Mouse (Mus musculus): Measurements from ENCODE around the gene Ss18l1. TPM values are rescaled to one million over a fixed set of nuclear protein-coding genes. Genes with fewer than 3 reads are reported as not detected.

Ss18l1 gene
- polyA plus RNA-seq, 1 experiment from 2014 or later = 25.0 TPM

- H3K9ac ChIP-seq = peak overlapping the region; percentile 96
- peak overlapping the region; percentile 66 for H3K4me2 ChIP-seq
- WGBS = under 1% methylated on average over 65 of the region's 66 CpGs
- peak overlapping the region; percentile 91 for H3K4me3 ChIP-seq (replicated peaks)
- ATAC-seq (ENCODE audit: low FRiP score) = peak; percentile 52
- H3K36me3 ChIP-seq (replicated peaks) = peaks cover 25% of the 10 kb centered on the region
- no peaks in the 10 kb centered on the region for H3K27me3 ChIP-seq
- peaks cover 38% of the 10 kb centered on the region for H3K4me1 ChIP-seq
- H3K9me3 ChIP-seq = no peaks in the 10 kb centered on the region
- peak overlapping the region; percentile 98 for H3K27ac ChIP-seq
These were observed 678 bp downstream of the Ss18l1 start for GRCm38 (mm10) chr2:180042858-180043515.

- no peak overlapping the region for H3K4me2 ChIP-seq
- ATAC-seq (ENCODE audit: low FRiP score) = no peak
- no peaks in the 10 kb centered on the region for H3K9me3 ChIP-seq
- no peak overlapping the region for H3K27ac ChIP-seq
- 54% methylated on average over 4 of the region's 4 CpGs for WGBS
- H3K4me1 ChIP-seq = peaks cover 29% of the 10 kb centered on the region
- no peak overlapping the region for H3K4me3 ChIP-seq (replicated peaks)
- no peaks in the 10 kb centered on the region for H3K27me3 ChIP-seq
- H3K9ac ChIP-seq = no peak overlapping the region
- peaks cover 17% of the 10 kb centered on the region for H3K36me3 ChIP-seq (replicated peaks)
These were observed 3.0 kb downstream of the Ss18l1 start for GRCm38 (mm10) chr2:180045283-180045682.

DNA sequence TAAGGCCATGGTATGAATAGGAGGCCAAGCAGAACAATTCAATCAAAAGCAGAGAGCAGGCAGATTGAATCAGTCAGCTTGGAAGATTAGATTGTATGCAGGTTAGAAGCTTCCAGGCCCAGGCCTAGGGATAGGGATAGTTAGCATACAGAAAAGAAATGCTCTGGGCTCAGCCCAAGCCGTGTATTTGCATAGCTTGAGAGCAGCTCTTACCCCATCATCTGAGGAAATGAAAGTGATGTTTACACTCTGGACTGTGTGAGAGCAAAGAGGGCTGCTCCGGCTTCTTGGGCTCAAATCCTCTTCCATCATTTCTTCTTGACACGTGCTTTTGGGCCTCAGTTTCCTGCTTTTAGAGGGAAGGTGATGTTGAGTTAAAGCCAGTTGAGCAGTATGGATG lies 5.3 kb downstream of the Ss18l1 start:
- Histone ChIP-seq H3K4me3 (replicated peaks) (no peak overlapping the region), H3K27ac (no peak overlapping the region), H3K36me3 (replicated peaks) (peaks cover 26% of the 10 kb centered on the region), H3K4me2 (no peak overlapping the region), H3K9me3 (no peaks in the 10 kb centered on the region), H3K27me3 (no peaks in the 10 kb centered on the region), H3K9ac (no peak overlapping the region), H3K4me1 (peaks cover 22% of the 10 kb centered on the region)
- ATAC-seq (ENCODE audit: low FRiP score) = no peak
- 88% methylated on average over 3 of the region's 3 CpGs for WGBS

- Histone ChIP-seq H3K9ac (no peak overlapping the region), H3K4me1 (peaks cover 22% of the 10 kb centered on the region), H3K27me3 (no peaks in the 10 kb centered on the region), H3K36me3 (replicated peaks) (peaks cover 31% of the 10 kb centered on the region), H3K4me3 (replicated peaks) (no peak overlapping the region), H3K27ac (no peak overlapping the region), H3K9me3 (no peaks in the 10 kb centered on the region), H3K4me2 (no peak overlapping the region)
- 93% methylated on average over 18 of the region's 18 CpGs for WGBS
- no peak for ATAC-seq (ENCODE audit: low FRiP score)
These were observed 5.8 kb downstream of the Ss18l1 start for GRCm38 (mm10) chr2:180047980-180048635.

DNA sequence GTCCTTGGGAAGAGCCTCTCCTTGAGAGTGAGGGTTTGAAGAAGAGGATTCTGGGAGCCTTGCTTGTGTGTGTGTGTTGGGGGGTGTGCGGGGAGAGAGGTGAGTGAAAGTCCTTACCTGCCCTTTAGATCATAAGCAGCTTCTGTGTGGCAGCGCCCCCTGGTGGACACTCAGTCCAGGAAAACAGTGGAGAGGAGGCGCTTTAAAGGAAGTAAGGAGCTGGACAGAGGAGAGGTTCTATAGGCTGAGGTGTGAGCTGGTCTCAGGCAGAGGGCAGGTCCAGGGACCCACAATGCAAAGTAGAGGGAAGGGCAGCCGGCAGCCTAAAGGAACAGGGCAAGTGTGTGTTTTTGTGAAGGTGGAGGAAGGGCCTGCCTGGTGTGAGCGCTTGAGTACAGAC lies 8.7 kb downstream of the Ss18l1 start:
- H3K4me2 ChIP-seq = no peak overlapping the region
- ATAC-seq (ENCODE audit: low FRiP score) = peak; percentile 31
- no peaks in the 10 kb centered on the region for H3K9me3 ChIP-seq
- H3K36me3 ChIP-seq (replicated peaks) = peaks cover 59% of the 10 kb centered on the region
- no peak overlapping the region for H3K9ac ChIP-seq
- no peak overlapping the region for H3K4me3 ChIP-seq (replicated peaks)
- peaks cover 5% of the 10 kb centered on the region; the same call in 1 of the 2 replicates for H3K4me1 ChIP-seq
- 4% methylated on average over 4 of the region's 5 CpGs for WGBS
- no peaks in the 10 kb centered on the region for H3K27me3 ChIP-seq
- no peak overlapping the region for H3K27ac ChIP-seq

DNA sequence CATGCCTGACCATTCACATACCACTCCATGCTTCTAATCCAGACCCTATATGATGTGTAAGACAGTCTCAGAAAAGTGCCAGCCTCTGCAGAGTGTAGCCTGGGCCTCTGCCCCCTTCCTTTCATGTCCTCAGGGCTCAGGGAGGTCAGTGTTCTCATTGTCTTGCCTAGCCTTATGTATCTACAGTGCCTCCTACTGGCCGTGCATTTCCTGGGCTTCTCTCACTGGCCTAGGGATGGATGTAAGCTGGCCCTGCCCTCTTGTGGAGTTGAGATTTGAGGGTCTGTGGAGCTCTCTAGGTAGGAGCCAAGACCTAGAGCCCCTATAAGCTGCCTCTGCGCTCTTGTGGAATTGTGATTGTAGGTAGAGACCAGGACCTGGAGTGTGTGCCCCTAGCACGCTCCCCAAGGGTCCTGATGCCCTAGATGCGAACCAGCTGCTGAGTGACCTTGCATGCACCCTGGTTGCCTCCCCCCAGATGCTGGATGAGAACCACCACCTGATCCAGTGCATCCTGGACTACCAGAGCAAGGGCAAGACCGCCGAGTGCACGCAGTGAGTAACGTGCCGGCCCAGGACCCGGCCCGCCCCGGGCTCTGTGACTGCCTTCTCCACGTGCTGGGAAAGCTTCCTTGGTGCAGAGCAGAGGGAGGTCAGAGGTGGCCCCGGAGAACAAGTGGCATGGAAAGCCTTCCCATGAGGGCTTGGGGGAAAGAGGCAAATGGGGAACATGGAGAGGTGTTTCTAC lies 9.9 kb downstream of the Ss18l1 start:
- 0 out of 2 replicates have a peak, but pooled peaks have one; percentile 21 for ATAC-seq (ENCODE audit: low FRiP score)
- Histone ChIP-seq H3K27me3 (no peaks in the 10 kb centered on the region), H3K4me1 (peaks cover 5% of the 10 kb centered on the region; the same call in 1 of the 2 replicates), H3K4me2 (no peak overlapping the region), H3K9me3 (no peaks in the 10 kb centered on the region), H3K36me3 (replicated peaks) (peaks cover 65% of the 10 kb centered on the region), H3K4me3 (replicated peaks) (no peak overlapping the region), H3K9ac (no peak overlapping the region), H3K27ac (no peak overlapping the region)
- 90% methylated on average over 14 of the region's 14 CpGs for WGBS

DNA sequence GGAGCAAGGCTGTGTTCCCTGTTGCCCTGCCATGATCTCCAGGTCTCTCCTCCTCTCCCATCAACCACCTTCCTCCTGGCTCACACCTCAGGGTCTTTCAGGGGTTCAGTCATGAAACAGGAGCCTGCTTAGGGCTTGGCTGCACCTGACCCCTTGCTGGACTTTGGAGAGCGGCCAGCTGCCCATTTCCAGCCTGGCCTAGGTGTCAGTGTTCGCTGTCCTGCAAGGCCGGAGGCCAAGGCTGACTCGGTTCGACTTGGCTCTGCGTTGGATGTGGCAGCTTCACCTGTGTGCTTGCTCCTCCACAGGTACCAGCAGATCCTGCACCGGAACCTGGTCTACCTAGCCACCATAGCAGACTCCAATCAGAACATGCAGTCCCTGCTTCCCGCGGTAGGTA lies 10.7 kb downstream of the Ss18l1 start:
- Histone ChIP-seq H3K36me3 (replicated peaks) (peaks cover 66% of the 10 kb centered on the region), H3K4me3 (replicated peaks) (no peak overlapping the region), H3K9ac (no peak overlapping the region)

DNA sequence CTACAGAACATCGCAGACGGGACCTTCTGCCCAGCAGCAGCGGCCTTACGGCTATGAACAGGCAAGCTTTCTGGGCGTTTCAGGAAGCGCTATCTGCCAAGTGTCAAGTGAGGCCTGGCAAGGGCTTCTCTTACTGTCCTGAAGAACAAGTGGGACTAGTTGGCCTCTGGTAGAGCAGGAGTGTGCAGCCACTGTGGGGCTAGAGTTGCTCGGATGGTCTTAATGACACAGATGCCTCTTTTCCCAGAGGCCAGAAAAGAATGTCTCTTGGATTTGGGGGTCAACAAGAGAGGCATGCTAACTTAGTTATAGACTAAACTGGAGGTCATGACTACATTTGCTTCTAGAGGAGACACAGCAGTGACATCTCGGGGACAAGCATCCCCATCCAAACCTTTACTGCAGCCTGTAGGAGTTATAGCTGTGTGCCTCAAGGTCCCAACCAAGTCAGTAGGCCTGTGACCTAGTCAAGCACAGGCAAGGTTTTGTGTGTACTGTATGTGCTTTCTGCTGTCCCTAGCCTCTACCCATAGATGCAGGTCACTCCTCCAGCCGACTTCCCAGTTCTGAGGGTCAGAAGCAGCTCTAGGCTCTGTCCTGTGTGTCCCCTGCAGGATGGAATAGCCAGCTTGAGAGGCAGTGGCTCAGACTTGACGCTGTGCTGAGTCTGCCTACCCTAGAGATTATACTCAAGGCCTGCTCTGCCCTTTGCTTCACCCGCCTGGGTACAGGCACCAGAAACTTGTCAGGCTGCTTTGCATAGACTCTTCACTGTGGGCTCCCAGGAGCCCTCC lies 21.2 kb downstream of the Ss18l1 start:
- H3K4me2 ChIP-seq = no peak overlapping the region
- H3K36me3 ChIP-seq (replicated peaks) = peaks cover 77% of the 10 kb centered on the region

More for the DNA sequence above, 10.7 kb downstream of the Ss18l1 start:
- WGBS = 96% methylated on average over 9 of the region's 9 CpGs
- Histone ChIP-seq H3K27ac (no peak overlapping the region), H3K4me2 (no peak overlapping the region), H3K9me3 (no peaks in the 10 kb centered on the region), H3K4me1 (peaks cover 5% of the 10 kb centered on the region; the same call in 1 of the 2 replicates), H3K27me3 (no peaks in the 10 kb centered on the region)
- no peak for ATAC-seq (ENCODE audit: low FRiP score)

DNA sequence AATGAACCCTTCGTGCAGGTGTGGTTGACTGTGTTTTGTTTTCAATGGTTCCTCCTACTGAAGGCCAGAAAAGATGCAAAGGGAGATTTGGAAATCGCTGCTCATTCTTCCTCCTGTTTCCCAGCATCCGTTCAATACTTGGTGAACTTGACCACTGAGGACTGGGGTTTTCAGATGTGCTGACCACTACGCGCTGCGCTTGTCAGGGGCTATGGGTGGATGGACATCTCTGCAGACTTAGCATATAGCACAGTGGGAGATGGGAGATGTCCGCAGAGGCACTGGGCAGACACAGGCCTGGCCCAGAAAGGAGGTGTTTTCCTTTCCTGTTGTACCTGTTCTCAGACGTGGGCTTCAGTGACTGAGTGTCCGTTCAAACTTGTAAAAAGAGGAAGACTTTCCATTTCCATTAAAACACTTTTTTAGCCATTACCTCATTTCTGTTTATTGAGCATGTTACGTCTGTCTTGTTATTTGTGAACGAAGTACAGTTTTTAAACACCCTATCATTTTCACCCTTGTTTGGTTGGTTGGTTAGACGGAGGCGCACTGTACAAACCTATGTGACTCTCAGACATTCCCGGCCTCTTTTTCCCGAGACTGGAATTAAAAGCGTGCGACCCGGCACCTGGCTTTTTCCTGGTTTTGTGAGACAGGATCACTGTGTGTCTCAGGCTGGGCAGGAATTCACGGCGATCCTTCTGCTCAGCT lies 27.6 kb downstream of the Ss18l1 start:
- WGBS = 36% methylated on average over 20 of the region's 20 CpGs
- no peaks in the 10 kb centered on the region for H3K27me3 ChIP-seq
- H3K4me3 ChIP-seq (replicated peaks) = peak overlapping the region; percentile 72
- H3K36me3 ChIP-seq (replicated peaks) = peaks cover 21% of the 10 kb centered on the region
- H3K9ac ChIP-seq = peak overlapping the region; percentile 67
- H3K4me1 ChIP-seq = peaks cover 11% of the 10 kb centered on the region
- ATAC-seq (ENCODE audit: low FRiP score) = peak; percentile 69
- H3K9me3 ChIP-seq = no peaks in the 10 kb centered on the region
- H3K4me2 ChIP-seq = peak overlapping the region; percentile 85
- H3K27ac ChIP-seq = peak overlapping the region; percentile 88

More for the DNA sequence above, 21.2 kb downstream of the Ss18l1 start:
- no peak overlapping the region for H3K9ac ChIP-seq
- H3K4me3 ChIP-seq (replicated peaks) = no peak overlapping the region
- no peak overlapping the region for H3K27ac ChIP-seq
- no peaks in the 10 kb centered on the region for H3K4me1 ChIP-seq
- no peak for ATAC-seq (ENCODE audit: low FRiP score)
- no peaks in the 10 kb centered on the region for H3K27me3 ChIP-seq
- 94% methylated on average over 11 of the region's 11 CpGs for WGBS
- H3K9me3 ChIP-seq = no peaks in the 10 kb centered on the region

DNA sequence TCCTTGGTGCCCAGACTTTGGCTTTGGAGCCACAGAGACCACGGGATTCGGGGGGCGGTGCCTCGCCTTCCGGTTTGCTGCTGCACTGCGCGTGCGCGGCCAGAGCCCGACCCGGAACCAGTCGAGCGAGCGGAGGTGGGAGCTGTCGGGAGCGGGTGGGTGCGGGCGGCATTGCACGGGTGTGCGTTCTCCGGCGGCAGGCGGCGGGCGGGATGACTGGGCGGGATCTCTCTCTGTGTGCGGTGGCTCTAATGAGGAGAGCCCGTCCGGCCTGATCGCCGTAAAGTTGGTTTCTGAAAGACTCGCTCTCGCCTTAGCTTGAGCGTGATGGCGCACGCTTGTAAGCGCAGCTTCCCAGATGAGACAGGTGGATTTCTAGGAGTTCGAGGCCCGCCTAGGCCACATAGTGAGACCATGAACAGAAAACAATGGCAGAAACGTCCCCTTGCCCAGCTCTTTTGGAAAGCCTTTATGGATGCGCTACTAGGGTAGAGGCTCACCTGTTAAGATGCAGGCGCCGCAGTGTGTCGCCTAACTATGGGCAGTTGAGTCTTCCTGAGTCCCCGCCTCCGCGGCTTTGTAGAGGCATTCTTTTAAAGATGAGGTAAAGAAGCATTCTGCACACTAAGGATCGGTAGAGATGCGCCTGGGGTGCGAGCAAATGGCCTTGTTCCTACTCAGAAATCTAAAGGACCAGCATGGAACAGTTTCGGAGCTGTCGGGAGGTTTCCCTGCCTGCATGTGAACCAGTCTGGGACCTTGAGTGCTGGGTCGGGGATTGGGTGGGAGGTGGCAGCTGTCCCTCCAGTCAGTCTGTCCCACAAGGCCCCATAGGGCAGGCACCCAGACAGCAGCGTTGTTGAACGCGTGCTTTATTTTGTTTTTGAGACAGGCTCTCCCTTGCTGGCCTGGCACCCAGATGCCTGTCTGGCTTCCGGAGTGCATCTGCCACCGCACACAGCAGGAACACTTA lies 28.5 kb downstream of the Ss18l1 start, which contains the start of gene Mtg2:
Gene Mtg2, plus strand, starts transcription at position 108 of the 973 bp plus-strand sequence.
- peak; percentile 98 for ATAC-seq (ENCODE audit: low FRiP score)
- Histone ChIP-seq H3K9me3 (no peaks in the 10 kb centered on the region), H3K4me1 (peaks cover 11% of the 10 kb centered on the region), H3K27ac (peak within 1 kb of the TSS; percentile 88), H3K9ac (peak within 1 kb of the TSS; percentile 67), H3K4me2 (peak within 1 kb of the TSS; percentile 85), H3K4me3 (replicated peaks) (peak within 1 kb of the TSS; percentile 72), H3K27me3 (no peaks in the 10 kb centered on the region), H3K36me3 (replicated peaks) (peaks cover 12% of the 10 kb centered on the region)
- WGBS = 5% methylated on average over 58 of the region's 58 CpGs
